Mouse (Mus musculus): ENCODE measurements around the gene Hacl1. TPM values are rescaled to one million over a fixed set of nuclear protein-coding genes. Genes with fewer than 3 reads are reported as not detected.

The Hacl1 gene
- total RNA-seq, 2 experiments from 2014 or later: 7.8 TPM

DNA sequence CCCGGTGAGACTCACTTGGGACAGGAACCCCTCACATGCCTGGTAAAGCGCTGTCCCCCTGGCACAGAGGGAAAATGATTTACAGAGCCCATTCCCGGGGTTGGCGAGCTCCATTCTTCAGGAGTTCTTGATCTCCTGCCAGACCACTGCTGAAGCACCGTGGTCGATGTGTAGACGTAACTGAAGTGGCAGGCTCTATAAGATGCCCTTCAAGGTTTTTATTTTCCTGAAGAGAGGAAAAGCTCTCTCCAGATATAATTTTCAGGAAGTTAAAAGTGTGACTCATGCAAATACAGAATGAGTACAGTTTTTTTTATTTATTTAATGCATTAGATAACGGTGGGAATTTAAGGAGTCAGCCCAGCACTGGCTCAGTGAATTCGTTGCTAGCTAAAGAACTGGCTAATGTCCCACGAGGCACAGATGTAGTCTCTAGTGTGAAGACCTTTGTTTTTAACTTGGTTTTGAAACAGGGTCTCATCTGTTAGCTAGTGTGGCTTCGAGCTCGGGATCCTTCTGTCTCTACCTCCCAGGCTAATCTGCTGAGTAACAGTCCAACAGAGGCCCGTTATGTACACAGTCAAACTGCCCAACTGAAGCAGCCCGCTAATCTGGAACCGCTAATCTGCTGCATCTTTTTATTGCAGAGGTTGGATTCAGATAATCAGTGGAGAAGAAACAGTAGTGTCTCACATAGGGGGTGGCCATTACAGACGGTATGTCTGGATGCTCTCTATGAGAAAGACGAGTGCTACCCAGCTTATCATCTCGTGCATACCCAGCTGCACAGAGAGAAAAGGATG lies 23.2 kb upstream of the Hacl1 start:
- intact Hi-C loops (cut with DNase I): loop anchor here (5.0 kb wide), 1 partner anchor 268 kb away; no protein-coding TSS in a partner anchor
- DNase-seq (ENCODE audit: low spot score in 2 of 2): no peak

DNA sequence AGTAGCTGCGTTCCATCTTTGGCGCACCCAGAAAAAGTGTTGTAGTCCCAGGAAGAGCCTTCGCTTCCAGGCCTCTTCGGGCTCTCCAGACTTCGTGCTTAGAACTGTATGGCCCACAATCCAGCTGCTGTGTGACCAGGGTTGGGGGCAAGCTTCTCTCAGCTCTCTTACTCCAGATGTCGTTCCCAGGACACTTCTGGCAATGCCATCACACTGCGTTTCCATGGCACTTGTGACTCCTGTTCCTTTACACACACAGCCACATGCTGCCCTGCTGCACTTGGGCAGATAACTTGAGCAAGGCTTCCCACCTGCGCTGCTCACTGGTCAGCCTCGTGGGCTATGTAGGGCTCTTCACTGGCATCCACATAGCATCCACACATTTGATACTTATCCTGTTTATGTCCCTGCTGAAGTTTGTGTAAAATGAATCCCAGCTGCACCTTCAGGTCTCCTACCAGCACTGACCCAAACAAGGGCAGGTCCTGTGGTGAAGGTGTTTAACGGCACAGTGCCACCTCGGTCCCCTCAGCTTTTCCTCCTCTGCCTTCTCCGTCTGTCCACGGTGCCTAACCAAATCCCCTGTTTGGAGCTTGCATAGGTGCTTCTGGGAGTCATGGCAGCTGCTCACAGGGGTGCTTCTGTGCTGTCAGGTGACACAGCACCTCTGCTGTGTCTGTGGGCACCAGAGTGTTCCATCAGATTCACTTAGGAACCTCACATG lies 22.5 kb upstream of the Hacl1 start:
- intact Hi-C loops (cut with DNase I): loop anchor here (5.0 kb wide), 1 partner anchor 269 kb away; no protein-coding TSS in a partner anchor
- no peak for DNase-seq (ENCODE audit: low spot score in 2 of 2)

DNA sequence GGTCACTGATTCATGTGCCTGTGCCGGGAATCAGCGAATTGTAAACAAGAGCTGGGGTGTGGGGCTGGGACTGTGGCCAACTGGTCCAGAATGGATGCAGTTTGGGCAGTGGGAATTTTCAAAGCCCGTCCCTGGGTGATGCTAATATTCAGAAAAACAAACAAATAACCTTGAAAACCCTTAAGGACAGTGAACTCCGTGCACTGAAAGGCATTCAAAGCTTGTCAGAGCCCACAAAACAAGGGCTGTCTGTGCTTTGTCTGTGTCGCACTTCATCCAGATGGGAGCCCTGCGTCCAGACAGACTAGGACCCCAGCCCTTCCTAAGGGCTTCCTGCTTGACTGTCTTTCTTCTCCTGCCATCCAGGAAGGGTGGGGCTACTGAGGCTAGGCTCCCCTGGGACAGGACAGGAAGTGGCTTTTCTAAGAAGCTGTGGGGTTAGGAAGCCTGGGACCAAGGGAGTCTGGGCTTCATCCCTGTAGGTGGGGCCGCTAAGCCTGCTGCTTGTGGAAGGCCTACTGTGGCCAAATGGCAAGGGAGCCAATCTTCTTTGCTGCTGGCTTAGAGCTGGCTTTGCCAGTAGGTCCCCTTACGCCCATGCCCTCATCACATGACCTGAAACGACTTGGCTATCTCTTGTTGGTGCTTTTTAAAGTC lies 21.6 kb upstream of the Hacl1 start:
- intact Hi-C loops (cut with DNase I): loop anchor here (5.0 kb wide), 1 partner anchor 270 kb away; no protein-coding TSS in a partner anchor
- no peak for DNase-seq (ENCODE audit: low spot score in 2 of 2)

DNA sequence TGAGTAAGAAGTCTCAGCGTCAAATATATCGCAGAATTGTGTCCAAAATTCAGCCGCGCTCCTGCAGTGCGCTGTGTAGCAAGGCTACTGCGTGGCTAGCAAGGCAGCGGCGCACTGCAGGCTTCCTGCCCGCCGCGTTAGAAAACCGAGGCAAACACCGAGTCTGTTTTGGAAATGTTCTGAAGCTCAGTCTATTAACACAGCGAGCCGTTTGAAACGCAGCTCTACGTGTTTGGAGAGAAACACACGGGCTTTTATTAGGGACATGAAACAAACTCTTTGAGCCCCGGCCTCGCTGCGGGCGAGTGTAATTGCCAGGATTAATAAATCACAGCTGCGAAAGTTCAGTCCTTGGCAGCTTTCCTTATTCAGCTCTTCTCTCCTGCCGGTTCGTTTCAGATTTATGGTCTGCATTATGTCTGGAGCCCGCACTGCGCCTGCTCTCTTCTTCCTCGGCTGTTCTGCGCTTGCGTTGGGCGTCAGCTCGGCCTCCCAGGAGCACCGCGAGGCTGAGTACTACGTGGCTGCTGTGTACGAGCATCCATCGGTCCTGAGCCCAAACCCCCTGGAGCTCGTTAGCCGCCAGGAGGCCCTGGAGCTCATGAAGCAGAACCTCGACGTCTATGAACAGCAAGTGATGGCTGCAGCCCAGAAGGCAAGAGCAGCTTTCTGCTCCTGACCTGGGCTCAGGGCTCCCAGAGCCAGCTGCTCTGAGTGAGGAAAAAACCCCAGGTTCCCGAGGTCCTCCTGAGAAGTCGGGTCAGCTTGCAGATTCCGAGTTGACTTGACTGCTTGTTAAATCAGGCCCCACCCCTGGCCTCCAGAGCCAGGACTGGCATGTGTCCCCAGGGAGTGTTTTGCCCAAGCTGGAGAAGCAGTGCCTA lies 20.8 kb upstream of the Hacl1 start:
- intact Hi-C loops (cut with DNase I): loop anchor here (1.0 to 5.0 kb wide), 2 partner anchors 119 to 270 kb away; no protein-coding TSS in a partner anchor
- peak; percentile 89 to 95 for DNase-seq (ENCODE audit: low spot score in 2 of 2)

DNA sequence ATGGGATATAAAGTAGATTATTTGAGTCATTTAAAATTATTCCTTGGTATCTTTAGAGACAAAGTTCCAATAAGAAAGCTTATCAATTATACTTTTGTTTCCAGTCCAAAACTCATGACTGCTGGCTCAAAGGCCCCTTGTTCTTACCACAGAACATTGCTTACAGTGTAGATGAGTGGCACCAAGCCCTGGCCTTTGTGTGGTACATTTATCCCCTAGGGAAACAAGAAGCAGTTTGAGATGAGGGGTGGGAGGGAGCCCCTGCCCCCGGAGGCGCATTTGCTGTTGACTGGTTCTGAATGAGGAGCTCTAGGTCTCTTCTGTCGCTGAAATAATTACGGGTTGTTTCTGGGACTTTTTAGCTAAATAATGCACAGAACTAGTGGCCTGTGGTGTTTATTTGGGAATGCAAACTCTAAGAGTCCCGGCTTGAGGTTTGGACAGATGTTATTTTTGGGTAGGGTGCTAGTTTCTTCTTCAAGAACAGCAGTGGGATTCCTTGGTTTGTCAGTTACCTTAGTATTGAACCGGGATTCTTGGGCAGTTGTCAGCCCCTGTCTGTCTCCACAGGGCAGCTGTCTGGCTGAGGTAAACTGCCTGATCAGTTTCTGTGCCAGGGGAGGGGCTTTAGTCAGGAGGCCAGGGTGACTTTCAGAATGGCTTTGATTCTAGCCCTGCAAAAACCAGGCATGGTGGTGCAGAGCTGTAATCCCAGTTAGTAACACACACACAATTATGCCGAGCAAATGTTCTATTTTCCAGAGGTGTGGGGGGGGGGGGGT lies 19.4 kb upstream of the Hacl1 start:
- DNase-seq (ENCODE audit: low spot score in 2 of 2): peak in 1 of 2 experiments; percentile 52
- intact Hi-C loops (cut with DNase I): loop anchor here (1.0 to 5.0 kb wide), 2 partner anchors 121 to 272 kb away; no protein-coding TSS in a partner anchor

DNA sequence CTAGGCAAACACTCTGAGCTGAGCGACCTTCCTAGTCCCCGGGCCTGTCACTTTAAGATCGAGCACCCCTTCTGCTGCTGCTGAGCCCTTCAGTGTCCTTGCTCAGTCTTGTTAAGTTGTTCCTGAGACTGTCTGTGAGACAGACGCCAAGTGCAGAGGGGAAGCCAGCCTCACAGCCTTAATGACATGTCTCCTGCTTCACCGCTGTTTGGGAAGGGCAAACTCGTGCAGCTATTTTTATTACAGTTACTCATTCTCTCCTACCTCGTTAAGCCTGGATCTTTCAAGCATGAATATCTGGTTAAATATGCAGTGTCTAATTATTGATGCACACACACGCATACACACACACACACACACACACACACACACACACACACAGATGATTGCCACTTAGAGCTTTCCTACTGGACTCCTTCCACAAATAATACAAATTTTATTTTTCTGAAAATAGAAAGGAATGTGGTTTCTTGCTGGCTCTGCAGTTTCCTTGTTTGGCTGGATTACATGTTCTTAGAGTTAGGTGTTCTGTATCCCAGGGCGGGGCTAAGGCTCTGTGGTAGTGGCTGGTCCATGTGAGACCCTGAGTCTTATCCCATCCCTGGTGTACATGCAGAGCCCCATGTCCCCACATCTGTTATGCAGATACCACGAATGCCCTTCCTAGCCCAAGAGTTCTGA lies 18.6 kb upstream of the Hacl1 start:
- peak in 1 of 2 experiments; percentile 61 for DNase-seq (ENCODE audit: low spot score in 2 of 2)
- intact Hi-C loops (cut with DNase I): loop anchor here (5.0 kb wide), 4 partner anchors 38 to 418 kb away; no protein-coding TSS in a partner anchor

DNA sequence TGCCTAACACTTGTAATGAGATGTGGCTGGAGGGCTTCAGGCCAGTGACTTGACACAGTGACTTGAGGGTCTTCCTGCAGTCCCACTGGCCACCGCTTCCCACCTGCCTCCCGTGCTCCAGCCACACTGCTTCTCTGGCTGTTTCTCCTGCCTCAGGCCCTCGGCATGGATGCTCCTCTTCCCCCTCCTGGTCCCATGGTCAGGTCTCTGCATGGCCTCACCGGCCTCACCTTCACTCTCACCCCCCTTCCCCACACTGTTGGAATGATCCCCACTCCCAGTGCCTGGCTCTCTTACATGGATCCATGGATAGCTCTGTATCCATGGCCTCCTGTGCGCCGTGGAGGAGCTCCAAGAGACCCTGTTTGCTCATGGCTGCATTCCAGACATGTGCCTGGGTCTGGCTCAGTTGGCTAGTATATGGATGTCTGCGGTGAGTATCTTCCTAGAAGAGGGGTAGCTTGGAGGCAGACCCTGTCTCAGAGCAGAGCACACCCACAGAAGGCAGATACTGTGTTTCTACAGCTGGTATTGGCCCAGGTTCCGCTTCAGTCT lies 17.1 kb upstream of the Hacl1 start:
- no peak for DNase-seq (ENCODE audit: low spot score in 2 of 2)
- intact Hi-C loops (cut with DNase I): loop anchor here (5.0 kb wide), 3 partner anchors 39 to 419 kb away; no protein-coding TSS in a partner anchor

DNA sequence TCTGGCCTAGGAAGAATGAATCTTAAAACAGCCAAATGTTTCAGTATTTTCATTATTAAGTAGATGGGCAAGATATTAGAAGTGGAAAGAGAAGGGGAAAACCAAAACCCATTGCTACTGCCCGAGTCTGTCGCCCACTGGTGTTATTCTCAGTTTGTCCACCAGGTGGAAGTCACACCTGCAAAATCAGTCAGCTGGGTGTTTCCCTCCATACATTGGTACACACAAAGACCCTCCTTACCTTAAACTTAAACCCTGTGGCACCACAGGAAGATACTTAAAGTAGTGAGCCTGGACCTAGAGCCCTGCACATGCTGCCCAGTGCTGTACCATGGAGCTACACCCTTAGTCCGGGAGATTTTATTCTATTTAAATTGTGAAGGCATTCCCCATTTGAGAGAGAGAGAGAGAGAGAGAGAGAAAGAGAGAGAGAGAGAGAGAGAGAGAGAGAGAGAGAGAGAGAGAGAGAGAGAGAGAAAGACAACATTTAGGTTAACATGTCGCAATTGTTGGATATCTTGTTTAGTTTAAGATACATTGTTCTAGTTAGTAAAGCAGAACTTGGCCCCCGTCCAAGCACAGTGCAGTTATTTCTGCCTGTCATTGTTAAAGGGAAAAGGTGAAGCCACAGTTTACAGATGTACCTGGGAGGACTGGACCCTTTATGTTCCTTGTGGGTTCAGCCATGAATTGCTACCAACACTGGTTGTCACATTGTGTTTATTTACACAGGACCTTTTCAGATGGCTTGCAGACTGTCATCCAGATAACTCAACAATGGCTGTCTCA lies 16.0 kb upstream of the Hacl1 start:
- intact Hi-C loops (cut with DNase I): loop anchor here (5.0 kb wide), 3 partner anchors 40 to 420 kb away; no protein-coding TSS in a partner anchor
- peak; percentile 75 to 83 for DNase-seq (ENCODE audit: low spot score in 2 of 2)

DNA sequence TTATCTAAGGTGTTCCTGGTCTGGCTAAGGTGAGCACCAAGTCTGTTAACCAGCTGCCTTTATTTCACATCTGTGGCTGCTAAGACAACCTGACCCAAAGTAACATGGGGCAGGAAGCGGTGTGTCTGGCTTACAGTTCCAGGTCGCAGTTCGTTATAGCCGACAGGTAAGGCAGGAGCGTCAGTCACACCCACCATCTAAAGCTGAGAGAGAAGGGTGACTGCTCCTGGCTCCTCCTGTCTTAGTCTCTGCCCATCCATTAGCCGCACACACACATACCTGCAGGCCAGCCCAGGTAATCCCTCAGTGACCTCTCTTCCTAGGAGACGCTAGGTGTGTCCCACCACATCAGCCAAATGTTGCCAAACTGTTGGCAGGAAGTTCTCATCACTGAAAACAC lies 15.3 kb upstream of the Hacl1 start:
- intact Hi-C loops (cut with DNase I): loop anchor here (5.0 kb wide), 3 partner anchors 41 to 421 kb away; no protein-coding TSS in a partner anchor
- DNase-seq (ENCODE audit: low spot score in 2 of 2): no peak

DNA sequence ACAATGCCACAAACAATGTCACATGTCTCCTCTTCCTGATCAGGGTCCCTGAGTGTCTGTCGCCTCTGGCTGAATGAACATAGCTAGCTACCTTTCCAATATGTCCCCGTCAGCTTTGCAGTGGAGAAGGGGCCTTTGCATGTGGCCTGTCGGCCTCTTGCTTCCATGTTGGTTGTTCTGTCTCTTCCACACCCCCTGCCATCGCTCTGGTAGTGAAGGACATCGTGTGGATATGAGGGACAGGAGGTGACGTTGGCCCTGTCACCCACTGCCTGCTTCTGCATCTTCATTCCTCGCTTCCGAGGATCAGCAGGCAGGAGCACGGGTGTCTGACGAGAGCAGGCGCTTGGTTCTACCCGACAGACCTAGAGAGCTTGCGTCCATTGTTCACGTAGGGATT lies 14.3 kb upstream of the Hacl1 start:
- no peak for DNase-seq (ENCODE audit: low spot score in 2 of 2)
- intact Hi-C loops (cut with DNase I): loop anchor here (5.0 kb wide), 3 partner anchors 42 to 422 kb away; no protein-coding TSS in a partner anchor

DNA sequence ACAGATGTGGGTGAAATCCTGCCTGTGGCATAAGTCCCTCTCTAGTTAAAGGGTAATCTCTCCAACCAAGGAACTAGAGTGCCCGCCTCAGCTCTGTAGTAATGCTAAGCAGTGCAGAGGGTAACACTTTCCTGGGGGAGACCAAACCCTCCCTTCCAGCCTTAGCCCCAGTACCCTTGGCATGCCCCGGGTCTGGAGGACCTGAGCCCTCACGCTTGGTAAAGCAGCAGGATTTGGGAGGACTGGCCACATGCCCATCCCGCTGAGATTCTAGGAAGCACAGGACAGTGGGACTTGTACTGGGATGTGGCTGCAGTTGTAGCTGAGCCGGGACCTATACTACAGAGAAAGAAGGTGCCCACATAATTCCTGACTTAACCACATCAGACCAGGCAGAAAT lies 13.7 kb upstream of the Hacl1 start:
- intact Hi-C loops (cut with DNase I): loop anchor here (5.0 kb wide), 3 partner anchors 42 to 422 kb away; no protein-coding TSS in a partner anchor
- DNase-seq (ENCODE audit: low spot score in 2 of 2): no peak

DNA sequence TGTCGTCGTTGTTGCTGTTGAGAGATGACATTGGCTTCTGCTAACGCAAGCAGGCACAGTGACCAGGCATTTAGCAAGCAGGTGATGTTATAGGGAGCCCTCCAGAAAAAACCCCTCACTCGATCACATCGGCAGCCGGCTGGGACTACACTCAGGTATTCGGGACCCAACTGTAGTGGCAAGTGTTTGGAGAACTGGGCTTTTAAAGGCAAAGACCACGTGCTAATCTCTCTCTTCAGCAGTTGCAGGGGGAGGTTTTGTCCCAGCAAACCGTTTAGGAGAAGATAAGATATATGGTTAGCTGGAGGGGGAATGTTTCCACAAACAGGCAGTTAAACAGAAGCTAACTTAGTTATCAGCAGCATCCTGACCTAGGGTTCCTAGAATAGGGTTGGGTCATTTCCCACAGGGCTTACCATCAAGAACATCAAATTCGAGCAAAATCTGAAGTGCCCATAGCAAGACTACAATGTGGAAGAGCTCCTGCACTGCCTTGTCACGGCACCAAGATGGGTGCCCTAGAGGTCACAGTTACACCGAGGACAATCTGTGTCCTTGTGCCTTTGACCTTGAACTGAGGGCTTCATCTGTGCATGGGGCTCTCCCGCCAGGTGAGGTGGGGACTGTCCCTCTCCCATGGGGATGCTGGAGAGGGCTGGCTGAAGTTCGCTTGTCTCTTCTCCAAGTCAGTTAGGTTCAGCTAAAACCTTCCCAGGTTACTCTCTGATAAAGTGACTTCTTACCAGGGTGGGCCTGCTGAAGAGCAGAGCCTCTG lies 12.2 kb upstream of the Hacl1 start:
- intact Hi-C loops (cut with DNase I): no loop called here
- no peak for DNase-seq (ENCODE audit: low spot score in 2 of 2)

DNA sequence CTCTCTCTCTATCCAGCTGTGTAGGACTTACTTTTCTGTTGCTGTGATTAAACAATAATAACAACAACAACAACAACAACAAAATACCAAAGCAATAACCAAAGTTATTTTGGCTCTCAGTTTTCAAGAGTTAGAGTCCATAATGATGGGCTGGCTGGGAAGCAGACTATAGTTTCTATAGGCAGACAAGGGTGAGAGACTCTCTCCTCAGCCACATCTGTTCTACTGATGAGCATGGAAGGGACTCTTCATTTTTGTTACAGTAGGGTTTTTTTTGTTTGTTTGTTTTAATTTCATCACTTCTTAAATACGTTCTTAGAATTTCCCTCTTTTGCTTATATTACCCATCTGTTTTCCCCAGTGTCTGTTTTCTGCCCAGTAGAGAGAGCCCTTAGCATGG lies 11.5 kb upstream of the Hacl1 start:
- intact Hi-C loops (cut with DNase I): no loop called here

DNA sequence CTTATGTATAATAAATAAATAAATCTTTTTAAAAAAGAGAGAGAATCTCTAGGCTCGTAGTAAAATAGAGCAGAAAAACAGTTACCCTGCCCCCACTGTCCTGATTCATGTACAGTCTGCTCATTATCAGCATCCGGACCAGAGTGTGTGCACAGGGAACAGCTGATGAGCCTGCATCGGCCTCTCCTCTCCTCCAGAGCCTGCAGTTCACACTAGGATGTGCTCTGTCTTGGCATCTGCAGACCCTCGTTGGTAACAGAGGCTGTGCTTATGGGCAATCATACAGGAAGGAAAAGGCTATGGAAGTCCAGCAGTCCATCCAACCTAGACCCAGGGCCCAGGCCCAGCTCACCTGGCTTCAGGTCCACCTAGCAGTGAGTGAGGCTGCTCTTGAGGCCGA lies 11.0 kb upstream of the Hacl1 start:
- intact Hi-C loops (cut with DNase I): no loop called here
- DNase-seq (ENCODE audit: low spot score in 2 of 2): no peak

More for the DNA sequence above, 11.5 kb upstream of the Hacl1 start:
- DNase-seq (ENCODE audit: low spot score in 2 of 2): no peak

DNA sequence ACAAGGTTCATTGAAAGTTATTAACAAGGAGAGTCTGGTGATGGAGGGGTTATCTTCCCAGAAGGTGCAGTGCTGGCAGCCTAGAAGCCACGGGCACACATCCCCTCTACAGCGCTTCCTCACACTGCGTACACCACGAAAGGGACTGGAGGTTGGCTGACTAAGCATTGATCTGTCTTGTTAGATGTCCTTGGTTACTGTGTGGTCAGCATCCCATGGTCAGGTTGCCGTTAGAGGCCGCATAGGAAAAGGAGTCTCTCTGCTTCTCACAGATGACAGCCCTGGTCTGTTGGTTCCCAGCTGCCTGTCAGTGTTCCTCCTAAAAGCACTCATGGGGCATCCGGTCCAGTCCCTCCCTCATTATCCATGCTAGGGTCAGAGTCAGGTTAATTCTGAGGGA lies 10.1 kb upstream of the Hacl1 start:
- DNase-seq (ENCODE audit: low spot score in 2 of 2): no peak
- intact Hi-C loops (cut with DNase I): no loop called here

DNA sequence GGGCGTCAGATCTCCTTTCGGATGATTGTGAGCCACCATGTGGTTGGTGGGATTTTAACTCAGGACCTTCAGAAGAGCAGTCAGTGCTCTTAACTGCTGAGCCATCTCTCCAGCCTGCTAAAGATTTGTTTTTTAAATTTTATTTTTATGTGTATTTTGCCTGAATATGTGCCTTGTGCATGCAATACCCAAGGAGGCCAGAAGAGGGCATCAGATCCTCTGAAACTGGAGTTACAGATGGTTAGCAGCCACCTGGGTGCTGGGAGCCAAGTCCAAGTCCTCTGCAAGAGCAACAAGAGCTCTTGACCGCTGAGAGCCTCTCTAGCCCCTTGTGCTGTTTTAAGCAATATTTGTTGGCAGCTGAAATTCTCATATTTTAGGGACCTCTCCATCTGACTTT lies 9.3 kb upstream of the Hacl1 start:
- intact Hi-C loops (cut with DNase I): no loop called here
- no peak for DNase-seq (ENCODE audit: low spot score in 2 of 2)

Data from left cerebral cortex, postnatal 25 days (tissue).